Mouse (Mus musculus) right cerebral cortex, postnatal 10 days (tissue): Measurements from ENCODE around the gene Cry2.
A peak's percentile ranks its signal among the peaks of the same experiment; 100 is the strongest.

Source experiments
- DNase-seq, 2 experiments: peaks; one replicate each; pipeline ENCODE4 v3.0.0; 2021; ENCODE audit warnings: low spot score in 2 of 2

Gene Cry2

DNA sequence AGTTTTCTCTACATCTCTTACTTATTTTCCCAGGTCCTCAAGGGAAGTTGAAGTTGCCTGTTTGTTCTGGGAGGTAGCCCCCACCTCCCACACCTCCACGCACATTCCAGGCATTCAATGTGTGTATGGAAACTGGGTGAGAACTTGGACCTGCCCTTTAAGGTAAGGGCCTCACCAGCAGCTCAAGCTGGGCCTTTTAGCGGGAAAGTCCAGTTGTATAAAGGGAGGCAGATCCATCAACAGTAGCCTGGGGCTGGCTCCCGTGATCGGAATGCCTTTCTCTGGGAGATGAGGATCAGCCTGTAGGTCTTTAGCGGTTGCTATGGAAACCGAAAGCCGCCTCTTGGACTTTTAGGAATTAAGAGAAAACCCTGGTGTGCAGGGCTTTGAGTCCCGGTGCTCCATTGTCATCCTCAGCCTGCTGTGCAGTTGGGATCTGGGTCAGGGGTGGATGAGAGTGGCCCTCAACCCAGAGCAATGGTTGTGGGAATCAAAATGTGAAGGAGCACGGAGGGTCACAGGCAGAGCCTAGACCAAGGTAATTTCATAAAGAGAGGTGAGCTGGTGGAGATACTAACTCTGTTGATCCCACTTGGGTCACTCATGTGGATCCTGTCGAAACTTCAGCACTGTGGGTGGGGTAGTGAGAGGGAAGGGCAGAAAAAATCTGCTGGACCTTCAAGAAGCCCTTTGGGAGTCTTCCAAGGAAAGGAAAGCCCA is 61.7 kb downstream of the Cry2 start:
- DNase-seq, result peak in 1 of 2 experiments; percentile 35

DNA sequence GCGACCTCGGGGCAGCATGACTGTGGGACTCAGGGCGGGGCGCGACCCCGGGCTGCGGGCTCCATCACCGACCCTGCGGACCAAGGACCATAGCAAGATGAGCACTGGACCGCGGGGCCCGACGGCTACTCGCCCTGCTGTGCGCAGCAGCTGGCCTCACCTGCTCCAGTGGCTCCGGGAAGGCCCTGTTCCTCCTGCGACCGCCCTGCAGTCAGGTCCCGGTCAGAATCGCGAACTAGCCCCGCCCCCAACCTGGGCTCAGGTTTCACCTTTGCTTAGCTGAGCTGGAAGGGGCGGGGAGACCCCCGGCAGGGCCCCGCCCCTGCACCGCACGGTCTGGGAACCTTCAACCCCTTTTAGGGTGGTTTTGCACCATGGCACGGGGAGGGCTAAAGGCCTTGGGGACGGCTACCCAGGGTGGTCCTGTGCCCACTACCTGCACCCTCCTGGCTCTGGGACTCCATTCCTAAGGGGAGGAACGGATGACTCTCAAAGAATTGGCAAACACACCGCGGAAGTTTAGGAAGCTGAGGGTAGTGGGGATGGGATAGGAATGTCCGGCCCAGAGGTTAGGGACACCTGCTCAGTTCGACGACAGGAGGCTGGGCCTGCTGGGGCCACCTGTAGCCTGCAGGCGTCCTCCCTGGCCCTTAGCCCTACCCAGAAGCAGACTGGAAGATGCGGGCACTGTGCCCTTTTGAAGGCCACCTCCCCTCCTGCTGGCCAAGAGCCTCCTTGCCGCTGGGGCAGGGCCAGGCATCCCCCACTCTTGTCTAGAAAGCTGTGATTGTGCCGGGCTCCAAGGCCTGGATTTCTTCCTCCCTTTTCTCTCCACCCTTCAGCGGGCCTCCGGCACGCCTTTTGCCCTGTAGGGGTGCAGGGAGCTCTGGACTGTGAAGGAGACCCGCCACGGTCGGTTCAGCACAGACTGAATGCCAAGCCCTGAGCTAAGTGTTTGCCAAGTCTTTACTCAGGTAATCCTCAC is 62.7 kb downstream of the Cry2 start:
- DNase-seq, result peak in 1 of 2 experiments; percentile 53

DNA sequence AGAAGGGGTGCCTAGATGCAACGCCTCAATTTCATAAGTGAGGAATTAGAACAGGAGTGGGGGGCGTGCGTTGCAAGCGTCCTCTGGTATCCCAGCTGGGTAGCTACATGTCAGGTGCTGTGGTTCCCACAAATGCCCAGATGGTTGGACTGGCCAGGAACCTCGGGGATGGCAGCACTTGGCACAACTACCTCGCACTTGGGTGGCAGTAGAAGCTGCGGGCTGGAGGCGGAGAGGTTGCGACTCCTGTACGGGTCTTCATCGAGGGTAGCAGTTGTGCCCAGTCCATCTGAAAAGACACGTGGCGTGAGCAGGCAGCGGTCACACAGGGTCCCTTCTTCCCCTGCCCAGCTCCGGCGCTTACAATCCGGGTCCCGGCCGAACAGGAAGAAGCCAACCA is 63.5 kb downstream of the Cry2 start:
- peak in 1 of 2 experiments; percentile 38 for DNase-seq

DNA sequence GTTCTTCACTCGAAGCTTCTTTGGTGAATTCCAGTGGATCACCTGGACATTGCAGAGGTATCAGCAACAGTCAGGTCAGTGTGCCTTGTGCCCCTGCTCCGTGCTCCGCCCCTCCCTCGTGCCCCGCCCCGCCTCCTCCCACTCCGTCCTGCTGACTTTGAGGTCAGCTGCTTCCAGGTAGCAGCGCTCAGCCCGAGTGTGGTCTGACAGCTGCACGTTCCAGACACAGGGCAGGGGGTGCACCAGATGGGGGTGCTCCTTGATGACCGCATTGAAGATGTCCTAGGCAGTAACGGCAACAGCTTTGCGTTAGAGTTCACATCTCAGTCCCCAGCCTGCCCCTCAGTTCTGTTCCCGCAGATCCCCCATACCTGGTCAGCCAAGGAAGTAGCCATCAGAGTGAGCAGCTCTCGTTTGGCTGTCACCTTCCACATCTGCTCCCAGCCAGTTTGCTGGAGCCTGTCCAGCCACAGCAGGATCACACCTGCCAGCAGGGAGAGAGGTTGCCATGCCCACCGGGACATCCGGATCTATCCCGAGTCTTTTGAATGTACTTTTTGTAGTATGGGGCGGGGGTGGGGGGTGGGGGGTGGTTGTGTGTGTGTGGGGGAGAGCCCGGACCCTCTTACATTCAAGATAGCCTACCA is 66.3 kb downstream of the Cry2 start:
- no peak for DNase-seq

DNA sequence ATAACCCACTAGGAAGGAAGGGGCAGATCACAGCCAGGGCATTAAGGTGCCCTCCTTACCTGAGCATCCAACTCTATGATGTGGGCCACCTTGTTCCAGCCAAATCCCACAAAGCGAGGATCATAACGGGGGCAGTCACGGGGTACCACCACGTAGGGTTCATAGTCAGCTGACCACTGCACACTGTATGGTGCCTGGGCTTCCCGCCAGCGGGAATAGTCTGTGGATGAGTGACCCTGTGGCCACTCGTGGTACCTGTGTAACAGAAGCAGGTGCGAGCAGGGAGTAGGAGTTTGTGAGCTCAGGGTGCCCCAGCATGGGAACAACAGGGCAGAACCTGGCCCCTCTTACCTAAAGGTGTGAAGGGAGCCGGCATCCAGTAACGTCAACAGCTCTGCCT is 68.3 kb downstream of the Cry2 start:
- no peak for DNase-seq

DNA sequence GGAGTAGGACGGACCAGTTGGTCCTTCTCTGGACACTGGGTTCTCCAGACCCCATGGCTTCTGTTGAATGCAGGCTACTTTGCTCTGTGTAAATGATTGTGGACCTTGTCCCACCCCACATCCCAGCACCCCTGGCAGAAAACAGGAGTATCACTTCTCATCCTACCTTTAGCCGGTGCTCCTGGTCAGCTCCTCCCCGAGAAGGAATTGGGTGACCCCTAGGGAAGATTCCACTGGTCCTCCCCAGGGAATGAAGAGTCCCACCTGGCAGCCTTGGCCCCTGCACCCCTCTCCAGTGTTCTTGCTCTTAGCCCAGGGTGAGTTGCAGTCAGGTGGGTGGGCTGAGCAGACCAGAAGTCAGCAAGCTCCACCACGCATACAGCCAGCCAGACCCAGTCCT is 69.8 kb downstream of the Cry2 start:
- DNase-seq, result no peak

DNA sequence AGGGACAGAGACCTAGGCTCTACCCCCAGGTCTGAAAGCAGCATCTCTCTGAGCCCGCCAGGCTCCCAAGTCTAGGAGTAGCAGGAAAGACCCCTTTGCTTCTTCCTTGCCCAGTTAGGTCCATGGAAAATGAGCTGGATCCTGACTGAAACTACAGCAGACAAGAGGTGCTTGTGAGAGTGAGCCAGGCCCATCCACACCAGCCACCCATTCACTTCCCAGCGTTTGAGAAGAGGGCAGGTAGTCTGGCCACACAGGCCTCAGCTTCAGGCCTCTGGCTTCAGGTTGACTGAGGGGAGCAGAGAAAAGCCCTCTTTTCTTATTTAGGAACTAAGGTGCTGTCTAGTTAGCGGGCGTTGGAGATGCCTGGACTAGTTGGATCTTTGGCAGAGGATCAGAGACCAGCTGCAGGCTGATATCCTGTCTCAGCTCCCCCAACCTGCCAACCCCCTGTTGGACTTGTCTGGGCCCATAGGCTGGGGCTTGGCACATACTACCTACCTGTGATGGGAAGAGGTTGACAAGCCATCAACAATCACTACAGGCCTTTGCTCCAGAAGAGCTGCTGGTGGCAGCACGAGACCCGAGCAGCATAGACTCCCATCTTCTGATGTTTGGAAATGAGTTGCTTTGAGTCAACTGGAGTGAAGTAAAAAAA is 71.1 kb downstream of the Cry2 start:
- no peak for DNase-seq

DNA sequence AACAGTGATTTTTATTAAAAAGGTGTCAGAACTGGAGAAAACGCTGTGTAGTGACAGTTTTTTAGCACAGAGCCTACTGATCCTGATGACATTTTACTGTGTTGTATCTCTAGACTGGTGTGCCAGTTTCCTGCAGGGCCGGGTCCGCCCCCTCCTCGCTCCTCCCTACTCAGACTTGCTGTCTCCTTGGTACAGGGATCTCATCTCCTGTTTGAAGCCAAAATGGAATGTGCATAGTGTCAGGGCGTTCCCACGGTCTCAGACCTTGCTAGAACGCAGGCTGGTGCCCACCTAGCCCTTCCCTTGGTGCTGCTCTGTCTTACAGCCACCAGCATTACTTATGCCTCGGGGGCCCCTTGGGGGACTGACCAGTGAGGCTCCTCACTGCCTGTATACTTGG is 72.0 kb downstream of the Cry2 start:
- DNase-seq, result no peak

DNA sequence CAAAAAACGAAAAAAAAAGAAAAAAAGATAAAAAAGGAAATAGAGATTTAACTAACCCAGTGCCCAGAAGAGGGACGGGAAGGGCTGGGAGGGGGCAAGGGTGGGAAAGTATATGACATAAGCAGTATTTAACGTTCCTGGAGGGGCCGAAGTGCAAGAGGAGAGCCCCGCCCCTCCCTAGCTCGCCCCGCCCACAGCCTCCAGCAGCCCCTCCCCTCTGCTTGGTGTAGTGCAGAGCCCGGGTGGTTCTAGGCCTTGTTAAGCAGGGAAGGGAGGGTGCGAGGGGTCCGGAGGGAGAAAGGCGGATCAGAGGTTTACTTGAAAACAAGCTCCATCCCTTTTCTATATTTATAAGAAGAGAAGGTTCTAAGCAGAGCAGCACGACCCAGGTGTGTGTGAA is 73.0 kb downstream of the Cry2 start:
- DNase-seq, result no peak

DNA sequence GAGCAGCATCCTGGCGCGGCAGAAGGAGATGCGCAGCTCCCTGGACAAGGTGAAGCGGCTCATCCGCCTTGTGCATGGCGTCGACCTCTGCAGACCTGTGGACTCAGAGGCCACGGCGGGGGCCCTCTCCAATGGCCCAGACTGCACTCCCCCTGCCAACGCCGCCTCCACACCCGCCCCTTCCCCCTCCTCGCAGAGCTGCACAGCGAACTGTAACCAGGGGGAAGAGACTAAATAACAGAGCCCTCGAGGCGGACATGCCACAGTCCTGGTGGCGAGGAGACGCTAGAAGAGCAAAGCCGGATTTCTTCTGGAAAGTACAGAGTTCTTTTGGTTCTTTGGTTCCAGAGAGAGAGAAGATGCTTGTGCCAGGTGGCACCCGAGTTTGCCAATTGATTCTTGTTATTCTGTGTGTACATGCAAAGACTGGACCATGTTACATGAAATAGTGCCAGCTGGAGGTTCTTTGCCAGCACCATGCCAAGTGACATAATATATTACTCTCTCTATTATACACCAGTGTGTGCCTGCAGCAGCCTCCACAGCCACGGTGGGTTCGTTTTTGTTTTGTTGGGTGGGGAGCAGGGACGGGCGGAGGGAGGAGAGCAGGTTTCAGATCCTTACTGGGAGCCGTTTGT is 73.5 kb downstream of the Cry2 start:
- DNase-seq, result no peak

DNA sequence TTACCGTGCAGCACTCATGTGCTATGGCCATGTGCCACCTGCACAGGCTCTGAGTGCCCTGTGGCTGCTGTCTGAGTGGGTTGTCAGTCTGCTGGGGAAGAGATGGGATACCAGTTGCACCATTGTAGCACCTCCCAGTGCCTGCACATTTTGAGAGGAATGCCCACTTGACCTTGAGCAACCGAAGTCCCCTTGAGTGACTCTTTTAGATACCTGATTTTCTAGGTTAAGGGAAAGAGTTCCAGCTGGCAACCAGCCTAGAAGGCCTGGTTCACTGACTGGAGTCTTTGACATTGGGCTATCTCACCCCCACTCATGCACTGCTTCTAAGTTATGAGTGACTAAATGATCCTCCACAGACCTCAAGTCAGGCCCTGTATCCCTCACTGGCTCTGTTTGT is 74.5 kb downstream of the Cry2 start:
- no peak for DNase-seq

DNA sequence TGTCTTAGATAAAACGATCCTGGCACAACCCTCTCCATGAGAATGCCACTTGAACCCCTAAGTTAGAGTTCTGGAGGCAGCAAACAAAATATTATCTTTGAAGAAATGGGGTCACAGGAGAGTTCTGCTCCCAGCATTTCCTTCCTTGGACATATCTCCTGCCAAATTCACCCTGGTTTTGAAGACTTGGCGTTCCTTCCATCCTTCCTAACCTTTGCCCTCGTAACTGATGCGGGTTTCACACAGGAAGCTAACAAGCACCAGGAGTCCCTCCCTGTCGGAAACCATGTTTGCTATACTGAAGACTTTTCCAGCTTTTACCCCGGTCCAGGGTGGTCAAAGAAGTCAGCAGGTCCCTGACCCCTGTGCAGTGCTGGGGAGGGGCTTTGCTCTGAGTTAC is 79.6 kb downstream of the Cry2 start:
- DNase-seq, result no peak
